Mouse (Mus musculus): ENCODE data around the gene Cyyr1. TPM values are rescaled to one million over a fixed set of nuclear protein-coding genes. Genes with fewer than 3 reads are reported as not detected.

Cyyr1 gene
- polyA plus RNA-seq, 1 experiment from 2014 or later = 4.0 TPM

DNA sequence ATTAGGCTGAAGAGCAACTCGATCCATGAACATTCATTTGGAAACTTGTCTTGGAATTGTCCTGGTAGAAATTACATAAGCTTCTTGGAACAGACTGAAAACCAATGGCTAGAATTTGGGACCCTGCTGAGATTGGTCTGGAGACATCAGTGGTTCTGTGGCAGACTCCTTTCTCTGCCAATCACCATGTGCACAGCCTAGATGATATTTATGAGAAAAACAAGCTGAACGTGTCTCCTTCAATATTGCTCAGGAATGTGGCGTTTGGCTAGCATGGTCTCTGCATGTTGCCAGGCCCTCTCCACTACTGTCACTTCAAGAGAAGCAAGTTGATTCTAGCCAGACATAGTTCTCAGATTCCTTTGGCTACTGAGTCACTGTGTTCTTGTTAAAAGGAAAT is 107.4 kb downstream of the Cyyr1 start:
- no peak overlapping the region for H3K27ac ChIP-seq (replicated peaks)
- no peaks in the 10 kb centered on the region for H3K36me3 ChIP-seq (replicated peaks)
- H3K4me3 ChIP-seq = no peak overlapping the region
- H3K9me3 ChIP-seq = no peaks in the 10 kb centered on the region
- DNase-seq (ENCODE audit: low spot score) = no peak
- no peaks in the 10 kb centered on the region for H3K4me1 ChIP-seq
- WGBS = 84% methylated on average over 3 of the region's 3 CpGs
- H3K27me3 ChIP-seq (replicated peaks; ENCODE audit: low read depth, poor library complexity, severe bottlenecking) = no peaks in the 10 kb centered on the region

DNA sequence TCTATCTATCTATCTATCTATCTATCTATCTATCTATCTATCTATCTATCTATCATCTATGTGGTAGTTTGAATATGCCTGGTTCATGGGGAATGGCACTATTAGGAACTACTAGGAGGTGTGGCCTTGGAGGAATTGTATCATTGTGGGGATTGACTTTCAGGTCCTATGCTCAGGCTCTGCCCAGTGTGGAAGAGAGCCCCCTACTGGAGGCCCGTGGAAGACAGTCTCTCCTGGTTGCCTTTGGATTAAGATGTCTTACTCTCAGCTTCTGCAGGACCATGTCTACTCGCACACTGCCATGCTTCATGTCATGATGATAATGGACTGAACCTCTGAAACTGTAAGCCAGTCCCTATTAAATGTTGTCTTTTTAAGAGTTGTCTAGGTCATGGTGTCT is 117.8 kb downstream of the Cyyr1 start:
- Histone ChIP-seq H3K36me3 (replicated peaks) (no peaks in the 10 kb centered on the region), H3K9me3 (no peaks in the 10 kb centered on the region), H3K27ac (replicated peaks) (no peak overlapping the region), H3K4me1 (no peaks in the 10 kb centered on the region), H3K4me3 (no peak overlapping the region), H3K27me3 (replicated peaks; ENCODE audit: low read depth, poor library complexity, severe bottlenecking) (no peaks in the 10 kb centered on the region)
- 58% methylated on average over 2 of the region's 2 CpGs for WGBS
- peak; percentile 26 for DNase-seq (ENCODE audit: low spot score)

DNA sequence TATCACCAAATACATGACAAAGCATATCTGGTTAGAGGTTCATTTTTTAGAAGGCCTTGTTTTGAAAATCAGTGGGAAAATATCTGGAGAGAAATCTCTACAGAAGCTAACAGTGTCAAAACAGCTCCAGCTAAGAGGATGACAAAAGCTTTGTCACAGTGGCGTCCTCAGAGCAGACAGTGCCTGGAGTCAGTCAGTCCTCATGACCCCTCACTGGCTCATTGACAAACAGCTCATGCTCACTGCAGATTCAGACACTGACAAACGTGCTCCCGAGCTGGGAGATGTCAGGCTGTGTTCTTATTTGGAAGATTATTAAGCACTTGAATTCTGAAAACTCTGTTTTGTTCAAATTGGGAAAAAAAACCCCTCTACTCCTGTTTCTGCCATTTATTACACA is 124.0 kb downstream of the Cyyr1 start:
- no peaks in the 10 kb centered on the region for H3K27me3 ChIP-seq (replicated peaks; ENCODE audit: low read depth, poor library complexity, severe bottlenecking)
- 57% methylated on average over 3 of the region's 3 CpGs for WGBS
- no peak overlapping the region for H3K27ac ChIP-seq (replicated peaks)
- H3K4me1 ChIP-seq = no peaks in the 10 kb centered on the region
- no peak for DNase-seq (ENCODE audit: low spot score)
- no peak overlapping the region for H3K4me3 ChIP-seq
- no peaks in the 10 kb centered on the region for H3K9me3 ChIP-seq
- H3K36me3 ChIP-seq (replicated peaks) = no peaks in the 10 kb centered on the region

DNA sequence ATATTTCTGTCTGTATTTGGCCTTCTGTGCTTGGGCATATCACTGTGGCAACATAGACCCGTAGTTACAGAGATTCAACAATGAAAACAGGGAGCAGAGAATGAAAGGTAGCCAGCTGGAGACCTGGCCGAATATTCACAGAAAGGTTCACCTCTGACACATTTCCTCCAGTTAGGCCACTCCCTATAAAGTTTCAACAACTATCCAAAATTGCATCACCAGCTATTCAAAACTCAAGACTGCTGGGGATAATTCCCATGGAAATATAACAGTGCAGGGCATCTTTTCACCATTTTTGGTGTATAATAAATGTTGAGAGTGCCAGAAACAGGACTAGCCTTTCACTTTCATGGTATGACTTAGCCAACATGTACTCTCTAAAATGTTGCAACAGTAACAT is 130.3 kb downstream of the Cyyr1 start:
- 85% methylated on average over 2 of the region's 2 CpGs for WGBS
- Histone ChIP-seq H3K27me3 (replicated peaks; ENCODE audit: low read depth, poor library complexity, severe bottlenecking) (no peaks in the 10 kb centered on the region), H3K4me3 (no peak overlapping the region), H3K36me3 (replicated peaks) (no peaks in the 10 kb centered on the region), H3K9me3 (no peaks in the 10 kb centered on the region), H3K27ac (replicated peaks) (no peak overlapping the region), H3K4me1 (no peaks in the 10 kb centered on the region)
- DNase-seq (ENCODE audit: low spot score) = no peak

DNA sequence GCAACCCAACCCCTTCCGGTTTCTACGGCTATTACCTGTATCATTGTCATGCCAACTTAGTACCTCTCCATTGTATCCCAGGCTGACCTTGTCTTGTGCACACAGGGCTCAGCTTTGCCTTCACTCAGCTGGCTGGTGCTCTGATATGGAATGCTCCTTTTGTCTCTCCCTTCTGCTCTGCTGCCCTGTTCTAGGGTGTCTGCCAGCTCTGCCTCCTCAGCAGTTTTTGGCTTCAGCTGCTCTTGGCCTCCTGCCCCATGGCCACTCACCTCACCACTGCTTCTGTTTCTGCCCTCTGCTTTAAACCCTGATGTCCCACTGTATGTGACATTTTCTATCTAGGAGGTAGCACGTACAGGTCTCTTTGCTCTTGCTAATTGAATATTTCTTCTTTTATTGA is 137.8 kb downstream of the Cyyr1 start:
- Histone ChIP-seq H3K9me3 (no peaks in the 10 kb centered on the region), H3K27ac (replicated peaks) (no peak overlapping the region), H3K27me3 (replicated peaks; ENCODE audit: low read depth, poor library complexity, severe bottlenecking) (no peaks in the 10 kb centered on the region), H3K36me3 (replicated peaks) (no peaks in the 10 kb centered on the region), H3K4me1 (no peaks in the 10 kb centered on the region), H3K4me3 (no peak overlapping the region)
- no peak for DNase-seq (ENCODE audit: low spot score)
- WGBS = 91% methylated on average over 3 of the region's 3 CpGs

DNA sequence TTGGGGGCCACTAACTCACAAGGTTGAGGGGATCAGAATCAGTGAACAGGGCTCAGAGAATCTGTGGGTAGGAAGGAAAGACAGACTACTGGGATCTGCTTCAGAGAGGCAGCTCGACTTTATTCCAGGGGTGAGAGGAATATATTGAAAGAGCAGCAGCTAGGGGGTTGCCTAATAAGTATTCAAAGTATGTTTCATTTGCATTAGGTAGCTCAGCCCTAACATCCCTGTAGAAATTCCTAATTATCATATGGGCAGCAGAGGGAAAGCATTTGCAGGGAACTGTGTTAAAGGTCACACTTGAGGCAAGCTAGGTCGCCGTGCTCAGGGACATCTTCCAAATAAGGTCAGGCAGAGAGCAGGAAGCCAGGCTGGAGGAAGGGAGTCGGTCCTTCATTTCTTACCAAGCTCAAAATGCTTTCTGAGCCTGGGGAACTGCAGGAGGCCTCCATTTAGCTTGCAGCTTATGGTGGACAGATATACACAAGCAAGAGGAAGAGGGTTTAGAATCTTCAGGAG is 159.7 kb downstream of the Cyyr1 start:
- Histone ChIP-seq H3K9me3 (no peaks in the 10 kb centered on the region), H3K36me3 (replicated peaks) (no peaks in the 10 kb centered on the region), H3K27me3 (replicated peaks; ENCODE audit: low read depth, poor library complexity, severe bottlenecking) (no peaks in the 10 kb centered on the region), H3K4me3 (no peak overlapping the region), H3K4me1 (peaks cover 11% of the 10 kb centered on the region), H3K27ac (replicated peaks) (no peak overlapping the region)
- DNase-seq (ENCODE audit: low spot score) = peak; percentile 23
- 31% methylated on average over 4 of the region's 4 CpGs for WGBS

DNA sequence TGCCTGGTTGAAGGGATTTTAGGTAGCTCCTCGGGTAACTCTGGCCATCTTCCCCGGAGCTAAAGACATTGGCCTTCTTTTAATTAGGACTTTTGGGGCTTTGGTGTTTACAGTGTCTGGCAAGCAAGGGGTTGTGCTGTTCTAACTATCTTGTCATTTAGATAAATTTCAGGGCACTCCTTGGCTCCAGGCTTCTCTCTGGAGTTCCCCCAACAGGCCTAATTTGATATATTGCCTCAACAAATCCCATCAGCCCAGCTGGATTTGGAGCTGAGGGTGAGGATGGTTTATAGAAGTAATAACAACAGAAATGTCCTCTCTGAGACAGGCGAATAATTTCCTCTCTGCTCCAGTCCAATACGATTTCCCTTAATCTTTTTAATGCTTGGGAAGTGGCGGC is 166.4 kb downstream of the Cyyr1 start:
- Histone ChIP-seq H3K27me3 (replicated peaks; ENCODE audit: low read depth, poor library complexity, severe bottlenecking) (no peaks in the 10 kb centered on the region), H3K4me3 (no peak overlapping the region), H3K27ac (replicated peaks) (no peak overlapping the region), H3K9me3 (no peaks in the 10 kb centered on the region), H3K36me3 (replicated peaks) (no peaks in the 10 kb centered on the region), H3K4me1 (no peaks in the 10 kb centered on the region)
- no peak for DNase-seq (ENCODE audit: low spot score)
- WGBS = 70% methylated on average over 5 of the region's 5 CpGs

Other genes with a start within 250 kb of the Cyyr1 start
- 21.2 and 23.9 TPM in 2 replicates for gene Adamts1, start 249.7 kb upstream of the Cyyr1 start, polyA plus RNA-seq (2016; fragmentation: Nextera tagmentation; extraction: Ambion mirVana)

Measured in embryonic facial prominence, embryonic 10.5 days (tissue).